Mouse (Mus musculus) brown adipose tissue, adult 24 weeks (tissue): Measurements from ENCODE around the gene Qtrt2. TPM values are rescaled to one million over a fixed set of nuclear protein-coding genes. Genes with fewer than 3 reads are reported as not detected.

Experiments used
- H3K27ac ChIP-seq: fragments of 200-500 bp; replicated peaks from 2 replicates; pipeline ENCODE4 v1.5.1; 2012; ENCODE audit warnings: low read depth, mild to moderate bottlenecking, low read length
- H3K4me1 ChIP-seq: fragments of 200-500 bp; 2 replicates; pipeline ENCODE4 v1.6.1; 2012; ENCODE audit warnings: low read length, mixed read lengths; ENCODE audit not compliant: control insufficient read depth, insufficient read depth, insufficient read length
- H3K4me3 ChIP-seq: fragments of 200-500 bp; 2 replicates; pipeline ENCODE4 v1.5.1; 2012; ENCODE audit warnings: low read depth, mild to moderate bottlenecking, low read length, moderate library complexity; ENCODE audit not compliant: insufficient read depth
- polyA plus RNA-seq: library from polyadenylated mRNA; stranded (reverse); fragments of >200 nt; gene quantifications from 2 replicates; pipeline ENCODE4 v1.2.4, GENCODE M21; 2012; ENCODE audit not compliant: missing spikeins, insufficient read depth, insufficient read length

Gene Qtrt2
- polyA plus RNA-seq, 1 experiment: 6.6 TPM

GRCm38 (mm10) chr16:43890747-43891336, 35.8 kb downstream of the Qtrt2 start:
- no peaks in the 10 kb centered on the region for H3K4me1 ChIP-seq
- H3K4me3 ChIP-seq: no peak overlapping the region
- no peak overlapping the region for H3K27ac ChIP-seq

- peak overlapping the region; percentile 92 for H3K4me3 ChIP-seq
- peak overlapping the region; percentile 78 for H3K27ac ChIP-seq
- H3K4me1 ChIP-seq: no peaks in the 10 kb centered on the region
These were observed 36.6 kb downstream of the Qtrt2 start for GRCm38 (mm10) chr16:43890005-43890336.

- H3K4me3 ChIP-seq: peak within 1 kb of the TSS; percentile 92
- H3K4me1 ChIP-seq: no peaks in the 10 kb centered on the region
- peak within 1 kb of the TSS; percentile 78 for H3K27ac ChIP-seq
These were observed 37.2 kb downstream of the Qtrt2 start, which contains the start of gene Ccdc191 for GRCm38 (mm10) chr16:43889208-43890004. Ccdc191 (plus strand) TSS chr16:43889800.

GRCm38 (mm10) chr16:43882329-43882728, 44.3 kb downstream of the Qtrt2 start:
- Histone ChIP-seq H3K4me3 (no peak overlapping the region), H3K27ac (no peak overlapping the region), H3K4me1 (no peaks in the 10 kb centered on the region)

- no peaks in the 10 kb centered on the region for H3K4me1 ChIP-seq
- no peak overlapping the region for H3K27ac ChIP-seq
- H3K4me3 ChIP-seq: no peak overlapping the region
These were observed 45.0 kb downstream of the Qtrt2 start for GRCm38 (mm10) chr16:43881636-43882035.

GRCm38 (mm10) chr16:43879769-43880168, 46.8 kb downstream of the Qtrt2 start:
- Histone ChIP-seq H3K4me3 (no peak overlapping the region), H3K27ac (no peak overlapping the region), H3K4me1 (no peaks in the 10 kb centered on the region)

- no peak overlapping the region for H3K27ac ChIP-seq
- H3K4me3 ChIP-seq: no peak overlapping the region
These were observed 55.2 kb downstream of the Qtrt2 start for GRCm38 (mm10) chr16:43871419-43871818.

DNA sequence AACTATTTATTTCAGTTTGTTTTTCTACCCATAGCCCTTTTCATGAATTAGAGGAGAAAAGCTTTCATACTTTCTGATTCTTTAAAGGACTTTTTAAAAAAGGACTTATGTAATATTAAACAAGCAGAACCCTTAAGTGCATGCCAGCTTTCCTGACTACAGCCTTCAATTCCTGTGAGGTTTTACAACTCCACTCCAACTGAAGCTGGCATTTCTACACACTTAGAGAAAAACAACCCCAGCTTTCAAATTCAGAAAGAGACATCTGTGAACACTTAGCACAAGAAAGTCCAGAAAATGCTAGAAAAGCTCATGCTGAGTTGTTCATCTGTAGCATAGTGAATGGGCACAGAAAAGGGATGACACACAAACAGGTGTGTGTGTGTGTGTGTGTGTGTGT, 56.8 kb downstream of the Qtrt2 start:
- Histone ChIP-seq H3K27ac (no peak overlapping the region), H3K4me3 (no peak overlapping the region)

More at GRCm38 (mm10) chr16:43871419-43871818, 55.2 kb downstream of the Qtrt2 start:
- peaks cover 4% of the 10 kb centered on the region; the same call in 1 of the 2 replicates for H3K4me1 ChIP-seq

DNA sequence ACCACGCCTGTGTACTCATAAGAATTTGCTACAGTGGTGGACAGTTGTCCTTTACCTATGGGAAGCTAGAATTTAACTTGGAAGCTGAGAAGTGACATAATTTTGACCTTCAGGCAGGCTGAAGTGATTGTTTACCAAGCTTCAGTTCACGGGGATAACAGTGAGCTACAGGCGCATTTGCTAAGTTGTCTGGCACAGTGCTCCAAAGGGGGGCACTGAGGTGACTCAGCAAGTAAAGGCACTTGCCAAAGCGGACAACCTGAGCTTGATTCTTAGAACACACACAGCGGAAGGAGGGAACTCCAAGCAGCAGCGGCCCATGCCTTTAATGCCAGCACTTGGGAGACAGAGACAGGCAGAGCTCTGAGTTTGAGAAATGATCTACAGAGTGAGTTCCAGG, 66.0 kb downstream of the Qtrt2 start:
- H3K27ac ChIP-seq: no peak overlapping the region
- H3K4me3 ChIP-seq: no peak overlapping the region

More for the DNA sequence above, 56.8 kb downstream of the Qtrt2 start:
- peaks cover 4% of the 10 kb centered on the region; the same call in 1 of the 2 replicates for H3K4me1 ChIP-seq

DNA sequence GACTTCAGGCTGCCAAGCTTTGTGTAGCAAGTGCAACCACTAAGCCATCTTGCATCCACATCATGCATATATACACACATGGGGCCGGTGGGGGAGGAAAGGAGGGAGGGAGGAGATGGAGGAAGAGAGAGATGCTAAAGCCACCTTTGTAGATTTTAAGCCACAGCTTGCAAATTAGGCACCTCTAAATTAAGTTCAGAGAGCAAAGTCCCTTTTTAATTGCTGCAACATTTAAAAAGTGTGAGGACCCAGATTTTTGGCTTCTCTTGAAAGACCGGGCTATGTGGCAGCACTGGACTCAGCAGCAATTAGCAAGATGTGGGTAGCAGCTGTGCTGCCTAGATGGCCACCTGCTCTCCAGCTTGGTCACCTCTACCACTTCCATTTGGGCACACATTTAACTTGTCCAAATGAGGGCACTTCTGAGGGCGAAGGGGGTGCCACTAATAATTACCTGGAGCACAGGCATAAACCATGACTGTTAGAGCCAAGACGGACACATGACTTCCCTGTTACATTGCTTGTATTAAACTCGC, 67.6 kb downstream of the Qtrt2 start:
- no peak overlapping the region for H3K4me3 ChIP-seq
- H3K27ac ChIP-seq: no peak overlapping the region
- no peaks in the 10 kb centered on the region for H3K4me1 ChIP-seq

More for the DNA sequence above, 66.0 kb downstream of the Qtrt2 start:
- H3K4me1 ChIP-seq: no peaks in the 10 kb centered on the region

DNA sequence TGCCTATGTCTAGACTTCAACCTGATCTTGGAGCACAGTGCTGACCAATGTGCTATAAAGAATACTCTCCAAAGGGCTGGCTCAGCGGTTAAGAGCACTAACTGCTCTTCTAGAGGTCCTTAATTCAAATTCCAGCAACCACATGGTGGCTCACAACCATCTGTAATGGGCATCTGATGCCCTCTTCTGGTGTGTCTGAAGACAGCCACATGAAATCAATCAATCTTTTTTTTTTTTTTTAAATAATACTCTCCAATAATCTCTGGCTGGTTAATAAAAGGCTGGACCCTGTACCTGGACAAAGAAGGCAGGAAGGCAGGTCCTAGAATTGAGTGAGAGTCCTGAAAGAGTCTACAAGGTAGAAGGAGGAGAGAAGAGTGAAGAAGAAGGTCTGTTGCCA, 76.8 kb downstream of the Qtrt2 start:
- Histone ChIP-seq H3K27ac (no peak overlapping the region), H3K4me3 (no peak overlapping the region), H3K4me1 (no peaks in the 10 kb centered on the region)

DNA sequence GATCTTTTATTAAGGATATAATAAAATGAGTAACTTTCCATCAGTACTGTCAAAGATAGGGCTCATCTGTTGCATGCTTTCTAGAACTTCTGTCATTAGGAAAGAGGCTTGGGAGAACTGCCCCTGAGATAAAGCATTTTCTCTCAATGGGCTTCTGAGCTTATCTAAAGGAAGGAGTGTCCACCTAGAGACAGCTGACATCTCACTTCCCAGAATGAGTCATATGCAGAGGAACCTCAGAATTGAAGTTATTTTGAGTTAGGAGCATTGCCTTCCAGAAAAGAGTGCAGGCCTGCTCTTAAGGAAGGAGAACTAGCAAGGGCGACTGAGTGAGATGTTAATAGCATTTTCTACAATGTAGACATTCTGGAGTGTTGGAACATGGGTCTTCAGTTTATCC, 85.4 kb downstream of the Qtrt2 start:
- no peaks in the 10 kb centered on the region for H3K4me1 ChIP-seq

GRCm38 (mm10) chr16:43831957-43832356, 94.7 kb downstream of the Qtrt2 start:
- no peaks in the 10 kb centered on the region for H3K4me1 ChIP-seq
- no peak overlapping the region for H3K27ac ChIP-seq
- no peak overlapping the region for H3K4me3 ChIP-seq

More for the DNA sequence above, 85.4 kb downstream of the Qtrt2 start:
- H3K4me3 ChIP-seq: no peak overlapping the region
- no peak overlapping the region for H3K27ac ChIP-seq

GRCm38 (mm10) chr16:43827492-43827891, 99.1 kb downstream of the Qtrt2 start:
- no peak overlapping the region for H3K4me3 ChIP-seq
- no peak overlapping the region for H3K27ac ChIP-seq

DNA sequence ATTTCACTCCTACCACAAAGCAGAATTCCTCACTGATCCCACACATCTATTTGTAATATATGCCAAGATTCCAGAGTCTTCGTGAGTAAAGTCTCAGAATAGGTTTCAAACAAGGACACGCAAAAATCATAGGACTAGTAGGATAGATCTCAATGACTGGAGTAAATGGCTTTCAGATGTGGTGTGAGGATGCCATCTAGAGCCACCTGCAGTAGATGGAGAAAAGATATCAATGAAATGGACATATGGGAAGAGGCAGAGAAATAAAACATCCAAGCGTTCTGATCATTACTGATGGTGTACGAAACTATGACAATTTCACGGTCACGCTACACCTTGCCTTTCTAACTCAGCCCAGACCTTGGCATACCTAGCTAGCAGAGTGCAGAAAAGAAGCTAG, 108.2 kb downstream of the Qtrt2 start:
- no peaks in the 10 kb centered on the region for H3K4me1 ChIP-seq
- no peak overlapping the region for H3K27ac ChIP-seq
- H3K4me3 ChIP-seq: no peak overlapping the region

More at GRCm38 (mm10) chr16:43827492-43827891, 99.1 kb downstream of the Qtrt2 start:
- H3K4me1 ChIP-seq: no peaks in the 10 kb centered on the region
